Mouse (Mus musculus): ENCODE data around the gene Xkr7. TPM values are rescaled to one million over a fixed set of nuclear protein-coding genes. Genes with fewer than 3 reads are reported as not detected.

The Xkr7 gene
- polyA plus RNA-seq, 1 experiment from 2014 or later = not detected

- DNase-seq (ENCODE audit: low spot score) = no peak
Observed at GRCm38 (mm10) chr2:153066991-153067390, 35.3 kb downstream of the Xkr7 start.

DNA sequence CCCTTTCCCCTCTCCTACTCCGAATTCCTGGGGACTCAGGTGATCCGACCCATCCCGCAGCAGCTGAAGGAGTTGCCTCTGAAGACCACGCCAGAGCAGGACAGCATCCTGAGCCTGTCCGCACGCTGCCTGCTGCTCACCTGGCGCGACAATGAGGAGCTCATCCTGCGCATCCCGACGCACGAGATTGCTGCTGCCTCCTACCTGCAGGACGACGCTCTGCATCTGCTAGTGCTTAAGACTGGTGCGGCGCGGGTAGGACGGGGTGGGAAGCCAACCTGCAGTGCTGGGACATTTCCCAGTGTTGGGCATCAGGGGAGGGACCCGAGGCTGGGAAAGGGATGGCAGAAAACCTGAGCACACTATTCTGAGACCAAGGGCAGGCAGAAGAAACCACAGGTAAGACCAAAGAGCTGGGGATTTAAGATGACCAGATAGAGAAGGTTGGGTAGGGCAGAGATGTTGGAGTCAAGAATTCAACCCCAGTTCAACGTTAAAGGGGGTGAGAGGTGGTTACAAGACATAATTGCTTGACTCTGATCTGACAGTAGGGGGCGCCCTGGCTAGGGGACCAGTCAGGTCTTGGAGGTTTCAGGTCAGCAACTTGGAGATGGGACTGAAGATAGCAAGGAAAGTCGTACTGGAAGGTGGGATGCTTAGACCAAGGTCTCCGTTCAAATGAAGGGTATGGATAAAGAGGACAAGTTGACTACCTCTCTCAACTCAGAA, 39.3 kb downstream of the Xkr7 start:
- no peak for DNase-seq (ENCODE audit: low spot score)

GRCm38 (mm10) chr2:153071491-153072184, 40.0 kb downstream of the Xkr7 start:
- no peak for DNase-seq (ENCODE audit: low spot score)

- no peak for DNase-seq (ENCODE audit: low spot score)
Observed at GRCm38 (mm10) chr2:153074651-153075050, 43.0 kb downstream of the Xkr7 start.

GRCm38 (mm10) chr2:153075961-153076360, 44.3 kb downstream of the Xkr7 start:
- DNase-seq (ENCODE audit: low spot score) = no peak

GRCm38 (mm10) chr2:153080841-153081523, 49.3 kb downstream of the Xkr7 start:
- peak; percentile 88 for DNase-seq (ENCODE audit: low spot score)

- no peak for DNase-seq (ENCODE audit: low spot score)
Observed at GRCm38 (mm10) chr2:153081866-153082265, 50.2 kb downstream of the Xkr7 start.

DNA sequence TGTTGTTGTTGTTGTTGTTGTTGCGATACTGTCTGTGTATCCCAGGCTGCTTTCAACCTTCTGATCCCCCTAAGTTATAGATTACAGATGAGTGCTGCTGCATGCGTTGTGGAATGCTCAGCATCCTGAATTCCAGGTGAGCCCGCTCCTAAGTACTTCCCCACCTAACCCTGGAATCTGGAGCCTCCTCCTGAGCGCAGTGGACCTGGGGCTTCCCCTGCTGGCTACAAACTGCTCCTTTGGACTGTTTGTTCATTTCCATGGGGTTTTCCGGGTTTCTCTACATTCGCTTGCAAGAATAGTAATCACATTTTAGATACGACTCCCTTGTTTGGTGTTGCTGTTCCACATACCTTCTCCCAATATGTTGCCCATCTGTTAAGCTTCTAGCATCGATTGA, 51.6 kb downstream of the Xkr7 start:
- DNase-seq (ENCODE audit: low spot score) = no peak

GRCm38 (mm10) chr2:153083824-153084223, 52.2 kb downstream of the Xkr7 start:
- DNase-seq (ENCODE audit: low spot score) = no peak

DNA sequence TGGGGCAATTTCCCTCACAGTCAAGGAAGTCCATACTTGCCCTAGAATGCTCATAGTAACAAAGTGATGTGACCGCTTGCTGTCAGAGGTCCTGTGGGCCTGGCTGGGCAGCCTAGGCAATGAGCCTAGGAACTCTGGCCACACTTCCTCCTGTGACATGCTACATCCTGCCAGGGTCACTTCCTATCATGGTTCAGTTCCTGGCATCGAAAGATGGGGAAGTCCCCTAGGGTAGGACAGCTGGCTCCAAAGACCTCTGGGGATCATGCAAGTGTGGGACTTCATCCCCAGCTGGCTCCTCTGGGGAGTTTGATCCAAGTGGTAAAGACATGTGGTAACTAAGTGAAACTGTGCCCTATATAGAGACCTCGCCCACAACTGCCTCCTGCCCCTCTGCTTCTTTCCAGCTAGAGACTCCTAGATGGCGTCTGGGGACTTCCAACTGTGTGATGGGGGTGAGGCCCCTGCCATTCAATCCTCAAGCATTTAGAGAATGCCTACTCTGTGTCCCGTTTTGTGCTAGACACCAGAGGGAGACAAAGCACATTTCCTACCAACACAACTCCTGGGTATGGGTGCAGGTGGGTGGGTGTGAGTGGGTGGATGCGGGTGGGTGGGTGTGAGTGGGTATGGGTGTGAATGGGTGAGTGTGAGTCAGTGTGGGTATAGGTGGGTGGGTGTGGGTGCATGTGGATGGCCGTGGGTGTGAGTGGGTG, 52.8 kb downstream of the Xkr7 start:
- no peak for DNase-seq (ENCODE audit: low spot score)

DNA sequence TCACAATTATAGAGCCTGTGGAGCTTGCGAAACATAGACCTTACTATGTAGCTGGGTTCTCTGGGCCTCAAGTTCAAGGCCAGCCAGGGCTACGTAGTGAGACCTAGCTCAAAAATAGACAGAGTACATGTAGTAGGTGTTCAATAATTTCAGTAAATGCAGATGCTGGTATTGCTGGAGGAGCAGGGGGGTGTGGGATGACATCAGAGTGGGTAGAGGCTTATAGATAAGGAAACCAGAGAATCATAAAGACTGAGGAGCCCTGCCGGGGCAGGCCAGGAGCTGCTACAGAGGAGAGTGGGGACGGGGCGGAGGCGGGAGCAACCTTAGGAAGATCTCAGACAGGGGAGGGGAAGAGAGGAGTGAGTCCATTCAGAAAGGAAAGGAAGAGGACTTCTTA, 53.9 kb downstream of the Xkr7 start:
- no peak for DNase-seq (ENCODE audit: low spot score)

- no peak for DNase-seq (ENCODE audit: low spot score)
Observed at GRCm38 (mm10) chr2:153086166-153086565, 54.5 kb downstream of the Xkr7 start.

DNA sequence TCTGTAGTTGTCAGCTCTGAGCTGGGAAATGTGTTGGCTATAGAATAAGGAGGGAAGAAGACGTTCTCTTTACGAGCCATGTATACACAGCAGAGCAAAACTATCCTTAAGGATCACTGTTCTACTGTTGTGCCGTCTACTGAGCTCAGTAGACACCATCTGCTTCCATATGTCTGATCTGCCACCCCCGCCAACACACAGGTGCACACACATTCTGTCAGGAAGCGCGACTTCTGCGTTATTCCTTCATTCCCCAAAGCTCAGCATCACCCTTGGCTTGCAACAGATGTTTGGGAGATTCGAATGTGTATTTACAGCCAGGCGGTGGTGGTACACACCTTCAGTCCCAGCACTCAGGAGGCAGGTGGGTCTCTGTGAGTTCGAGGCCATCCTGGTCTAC, 55.4 kb downstream of the Xkr7 start:
- no peak for DNase-seq (ENCODE audit: low spot score)

- no peak for DNase-seq (ENCODE audit: low spot score)
Observed at GRCm38 (mm10) chr2:153089316-153089715, 57.7 kb downstream of the Xkr7 start.

DNA sequence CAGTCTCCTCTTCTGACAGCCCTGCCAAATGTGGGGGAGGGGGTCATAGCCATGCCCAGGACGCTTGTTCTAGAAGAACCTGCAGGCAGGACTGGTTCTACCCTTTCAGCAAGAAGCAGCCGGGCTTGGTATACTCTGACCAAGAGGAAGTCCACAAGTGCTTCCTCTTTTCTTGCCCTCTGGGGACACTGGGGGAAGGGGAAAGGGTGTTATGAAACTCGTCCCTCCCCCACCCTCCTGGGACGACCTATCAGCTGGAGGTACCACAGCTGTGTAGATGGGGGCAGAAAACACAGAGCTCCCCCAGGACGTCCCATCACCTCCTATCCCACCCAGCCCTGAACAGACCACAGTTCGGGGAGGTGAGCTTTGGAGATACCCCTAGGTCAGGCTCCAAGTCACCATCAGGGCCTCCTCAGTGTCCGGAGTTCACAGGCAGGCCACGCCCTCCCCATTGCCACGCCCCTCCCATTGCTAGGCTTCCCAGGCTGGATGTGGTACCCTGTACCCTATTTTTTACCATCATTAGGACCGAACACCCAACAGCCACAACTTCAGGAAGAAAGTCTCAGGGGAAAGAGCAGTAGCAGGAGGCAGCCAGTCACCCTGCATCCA, 59.0 kb downstream of the Xkr7 start:
- DNase-seq (ENCODE audit: low spot score) = no peak

Other genes with a start within 250 kb of the Xkr7 start
- 178 TPM in 2 replicates for gene Bcl2l1, start 200.1 kb upstream of the Xkr7 start, polyA plus RNA-seq (2015; fragmentation: Nextera tagmentation; extraction: Ambion mirVana)
- 72.5 and 81.3 TPM in 2 replicates for gene Tpx2, start 183.9 kb upstream of the Xkr7 start, polyA plus RNA-seq (2015; fragmentation: Nextera tagmentation; extraction: Ambion mirVana)
- gene Mylk2, start 120.5 kb upstream of the Xkr7 start, polyA plus RNA-seq (2015; fragmentation: Nextera tagmentation; extraction: Ambion mirVana) = 0.05 and 0.10 TPM in 2 replicates
- 3.6 and 4.3 TPM in 2 replicates for gene Foxs1, start 98.6 kb upstream of the Xkr7 start, polyA plus RNA-seq (2015; fragmentation: Nextera tagmentation; extraction: Ambion mirVana)
- gene Dusp15, start 80.2 kb upstream of the Xkr7 start, polyA plus RNA-seq (2015; fragmentation: Nextera tagmentation; extraction: Ambion mirVana) = 1.0 and 1.2 TPM in 2 replicates
- gene Ttll9, start 69.4 kb upstream of the Xkr7 start, polyA plus RNA-seq (2015; fragmentation: Nextera tagmentation; extraction: Ambion mirVana) = 3.0 and 3.3 TPM in 2 replicates
- gene Pdrg1, start 16.4 kb upstream of the Xkr7 start, polyA plus RNA-seq (2015; fragmentation: Nextera tagmentation; extraction: Ambion mirVana) = 166 and 168 TPM in 2 replicates
- gene Ccm2l, start 34.1 kb downstream of the Xkr7 start, polyA plus RNA-seq (2015; fragmentation: Nextera tagmentation; extraction: Ambion mirVana) = 0.33 and 0.77 TPM in 2 replicates
- gene Hck, start 76.6 kb downstream of the Xkr7 start, polyA plus RNA-seq (2015; fragmentation: Nextera tagmentation; extraction: Ambion mirVana) = 5.8 and 7.3 TPM in 2 replicates
- 32.4 and 34.9 TPM in 2 replicates for gene Tm9sf4, start 129.5 kb downstream of the Xkr7 start, polyA plus RNA-seq (2015; fragmentation: Nextera tagmentation; extraction: Ambion mirVana)
- gene Tspyl3, start 193.6 kb downstream of the Xkr7 start, polyA plus RNA-seq (2015; fragmentation: Nextera tagmentation; extraction: Ambion mirVana) = 24.0 and 25.6 TPM in 2 replicates
- 12.1 and 14.5 TPM in 2 replicates for gene Plagl2, start 209.6 kb downstream of the Xkr7 start, polyA plus RNA-seq (2015; fragmentation: Nextera tagmentation; extraction: Ambion mirVana)
- gene Pofut1, start 209.7 kb downstream of the Xkr7 start, polyA plus RNA-seq (2015; fragmentation: Nextera tagmentation; extraction: Ambion mirVana) = 2.7 and 4.6 TPM in 2 replicates